Mouse (Mus musculus) kidney, postnatal 0 days (tissue): ENCODE measurements around the gene Zfp748. TPM values are rescaled to one million over a fixed set of nuclear protein-coding genes. Genes with fewer than 3 reads are reported as not detected.
A peak's percentile ranks its signal among the peaks of the same experiment; 100 is the strongest.

ENCODE experiments used
- ATAC-seq: fragments of 200-750 bp; cut with Nextera tagmentation; replicated peaks from 2 replicates; pipeline ENCODE4 v1.8.0; 2017; ENCODE audit warnings: low read depth, moderate number of reproducible peaks, moderate TSS enrichment, moderate library complexity; ENCODE audit not compliant: low FRiP score
- DNase-seq: peaks from one replicate; pipeline ENCODE4 v3.0.0-alpha.2; 2016; ENCODE audit warnings: low spot score
- H3K27ac ChIP-seq: fragments of 300-500 bp; sonication (generic); 2 replicates; pipeline ENCODE4 v1.5.1; 2014; ENCODE audit warnings: mild to moderate bottlenecking
- H3K27me3 ChIP-seq: fragments of 300-500 bp; sonication (generic); 2 replicates; pipeline ENCODE4 v1.6.1; 2014; ENCODE audit warnings: low read length, mixed read lengths; ENCODE audit not compliant: insufficient read depth
- H3K36me3 ChIP-seq: fragments of 300-500 bp; sonication (generic); 2 replicates; pipeline ENCODE4 v1.6.1; 2014; ENCODE audit warnings: low read length, mixed read lengths; ENCODE audit not compliant: insufficient read depth
- H3K4me1 ChIP-seq: fragments of 300-500 bp; sonication (generic); replicated peaks from 2 replicates; pipeline ENCODE4 v1.6.1; 2014; ENCODE audit warnings: antibody characterized with exemption, low read length, mixed read lengths; ENCODE audit not compliant: insufficient read depth
- H3K4me2 ChIP-seq: fragments of 300-500 bp; sonication (generic); 2 replicates; pipeline ENCODE4 v1.6.1; 2014; ENCODE audit warnings: mild to moderate bottlenecking, low read length, moderate library complexity, mixed read lengths
- H3K4me3 ChIP-seq: fragments of 300-500 bp; sonication (generic); replicated peaks from 2 replicates; pipeline ENCODE4 v1.5.1; 2014; ENCODE audit warnings: low read depth, low read length
- H3K9ac ChIP-seq: fragments of 300-500 bp; sonication (generic); 2 replicates; pipeline ENCODE4 v1.6.1; 2014; ENCODE audit warnings: low read depth, low read length
- H3K9me3 ChIP-seq: fragments of 300-500 bp; sonication (generic); replicated peaks from 2 replicates; pipeline ENCODE4 v1.6.1; 2016; ENCODE audit warnings: low read length, inconsistent platforms, mixed read lengths
- CTCF ChIP-seq: IDR thresholded peaks from 2 replicates; pipeline ENCODE4 v1.5.1; 2016; ENCODE audit warnings: antibody characterized with exemption, low read depth, mild to moderate bottlenecking, moderate library complexity
- WGBS: fragments of 180-500 bp; shearing (Covaris S2); extraction: QIAGEN DNeasy Blood & Tissue Kit; methylation state at CpG from one replicate; pipeline ENCODE4 v1.1.7; 2014; 5-methylcytosine and 5-hydroxymethylcytosine counted together
- polyA plus RNA-seq: library from polyadenylated mRNA; unstranded; fragments of >200 nt; fragmentation: Nextera tagmentation; extraction: Ambion mirVana; gene quantifications from 2 replicates; pipeline ENCODE4 v1.2.1, GENCODE M21; 2015

The Zfp748 gene
- polyA plus RNA-seq, 1 experiment from 2014 or later, result 9.0 TPM

GRCm38 (mm10) chr13:67500908-67501307, 52.7 kb downstream of the Zfp748 start:
- 78% methylated on average over 1 of the region's 1 CpGs for WGBS
- no peak overlapping the region for H3K27ac ChIP-seq
- no peak overlapping the region for H3K4me2 ChIP-seq
- no peak overlapping the region for H3K9ac ChIP-seq
- H3K4me1 ChIP-seq, result 0 out of 2 replicates have a peak, but pooled peaks cover 6% of the 10 kb centered on the region
- TF ChIP-seq CTCF, result no peak
- 0 out of 2 replicates have a peak, but pooled peaks cover 2% of the 10 kb centered on the region for H3K36me3 ChIP-seq
- no peak overlapping the region for H3K4me3 ChIP-seq
- H3K9me3 ChIP-seq, result no peaks in the 10 kb centered on the region; the same call in 1 of the 2 replicates
- no peak for ATAC-seq
- no peaks in the 10 kb centered on the region for H3K27me3 ChIP-seq
- DNase-seq, result no peak

GRCm38 (mm10) chr13:67500084-67500719, 53.4 kb downstream of the Zfp748 start, which contains the start of gene Zfp58:
Zfp58 (minus strand) TSS chr13:67500555.
- H3K4me2 ChIP-seq, result peak within 1 kb of the TSS; percentile 80
- peak; percentile 92 for DNase-seq

GRCm38 (mm10) chr13:67495631-67496030, 58.0 kb downstream of the Zfp748 start:
- Histone ChIP-seq H3K9me3 (peaks cover 10% of the 10 kb centered on the region), H3K4me1 (0 out of 2 replicates have a peak, but pooled peaks cover 6% of the 10 kb centered on the region), H3K36me3 (peaks cover 27% of the 10 kb centered on the region), H3K27me3 (no peaks in the 10 kb centered on the region), H3K4me2 (no peak overlapping the region), H3K27ac (no peak overlapping the region), H3K9ac (no peak overlapping the region), H3K4me3 (no peak overlapping the region)
- DNase-seq (no peak), ATAC-seq (no peak)
- WGBS, result 97% methylated on average over 1 of the region's 1 CpGs
- TF ChIP-seq CTCF, result no peak

More at GRCm38 (mm10) chr13:67500084-67500719, 53.4 kb downstream of the Zfp748 start, which contains the start of gene Zfp58:
- Histone ChIP-seq H3K4me3 (peak within 1 kb of the TSS; percentile 78), H3K36me3 (0 out of 2 replicates have a peak, but pooled peaks cover 4% of the 10 kb centered on the region), H3K9ac (peak within 1 kb of the TSS; percentile 69), H3K27me3 (no peaks in the 10 kb centered on the region), H3K27ac (peak within 1 kb of the TSS; percentile 38; the same call in 1 of the 2 replicates), H3K9me3 (no peaks in the 10 kb centered on the region; the same call in 1 of the 2 replicates), H3K4me1 (0 out of 2 replicates have a peak, but pooled peaks cover 6% of the 10 kb centered on the region)
- no peak for TF ChIP-seq CTCF
- WGBS, result 0% methylated on average over 22 of the region's 22 CpGs
- ATAC-seq, result peak; percentile 95

Other genes starting within 250 kb of the Zfp748 start
- 1.1 and 1.2 TPM in 2 replicates for gene Zfp457, start 247.3 kb downstream of the Zfp748 start, polyA plus RNA-seq
- 2.2 and 2.4 TPM in 2 replicates for gene Zfp595, start 221.3 kb downstream of the Zfp748 start, polyA plus RNA-seq
- gene Gm28044, start 193.3 kb downstream of the Zfp748 start, polyA plus RNA-seq, result 0.36 and 0.37 TPM in 2 replicates
- 1.1 and 1.3 TPM in 2 replicates for gene Zfp953, start 193.2 kb downstream of the Zfp748 start, polyA plus RNA-seq
- 0.20 and 0.23 TPM in 2 replicates for gene Gm28041, start 178.1 kb downstream of the Zfp748 start, polyA plus RNA-seq
- gene Zfp456, start 178.0 kb downstream of the Zfp748 start, polyA plus RNA-seq, result 1.6 and 1.9 TPM in 2 replicates
- 5.4 and 7.8 TPM in 2 replicates for gene Zfp429, start 154.0 kb downstream of the Zfp748 start, polyA plus RNA-seq
- 1.1 and 1.4 TPM in 2 replicates for gene Zfp459, start 132.4 kb downstream of the Zfp748 start, polyA plus RNA-seq
- gene Zfp874a, start 102.2 kb downstream of the Zfp748 start, polyA plus RNA-seq, result 9.7 TPM in 2 replicates
- gene Zfp874b, start 69.6 kb downstream of the Zfp748 start, polyA plus RNA-seq, result 3.1 and 3.4 TPM in 2 replicates
- gene Zfp58, start 53.3 kb downstream of the Zfp748 start, polyA plus RNA-seq, result 10.9 and 13.7 TPM in 2 replicates
- gene Gm26965, start 27.7 kb downstream of the Zfp748 start, polyA plus RNA-seq, result not detected in 2 replicates
- gene Zfp87, start 27.7 kb downstream of the Zfp748 start, polyA plus RNA-seq, result 30.4 and 38.3 TPM in 2 replicates
- gene Zfp729b, start 55.9 kb upstream of the Zfp748 start, polyA plus RNA-seq, result 3.8 TPM in 2 replicates
- gene Gm49345, start 83.9 kb upstream of the Zfp748 start, polyA plus RNA-seq, result 0.08 TPM in 1 of 2 replicates, not detected in the other
- gene Zfp729a, start 84.0 kb upstream of the Zfp748 start, polyA plus RNA-seq, result 2.5 and 3.3 TPM in 2 replicates
- gene Zfp738, start 133.2 kb upstream of the Zfp748 start, polyA plus RNA-seq, result 7.3 and 7.5 TPM in 2 replicates
- 3.7 and 4.1 TPM in 2 replicates for gene Zfp65, start 175.3 kb upstream of the Zfp748 start, polyA plus RNA-seq
- gene Zfp85, start 201.4 kb upstream of the Zfp748 start, polyA plus RNA-seq, result 5.3 and 5.4 TPM in 2 replicates
- gene Zfp493, start 225.9 kb upstream of the Zfp748 start, polyA plus RNA-seq, result 1.6 TPM in 2 replicates